Mouse (Mus musculus) layer of hippocampus, postnatal 36 days (tissue): ENCODE data around the gene Banp. TPM values are rescaled to one million over a fixed set of nuclear protein-coding genes. Genes with fewer than 3 reads are reported as not detected.

Experiments used
- DNase-seq, 2 experiments: peaks; one replicate each; pipeline ENCODE4 v3.0.0; 2022
- microRNA-seq, 2 experiments: library from miRNA; unstranded; fragments of <30 nt; microRNA quantifications; one replicate each; pipeline ENCODE4 v1.2.0; 2021
- total RNA-seq, 2 experiments: library from RNA; stranded (reverse); gene quantifications; 2 replicates each; pipeline ENCODE4 v1.2.3; 2021

The Banp gene
- total RNA-seq, 2 experiments from 2014 or later, result 55.5 to 73.5 TPM

DNA sequence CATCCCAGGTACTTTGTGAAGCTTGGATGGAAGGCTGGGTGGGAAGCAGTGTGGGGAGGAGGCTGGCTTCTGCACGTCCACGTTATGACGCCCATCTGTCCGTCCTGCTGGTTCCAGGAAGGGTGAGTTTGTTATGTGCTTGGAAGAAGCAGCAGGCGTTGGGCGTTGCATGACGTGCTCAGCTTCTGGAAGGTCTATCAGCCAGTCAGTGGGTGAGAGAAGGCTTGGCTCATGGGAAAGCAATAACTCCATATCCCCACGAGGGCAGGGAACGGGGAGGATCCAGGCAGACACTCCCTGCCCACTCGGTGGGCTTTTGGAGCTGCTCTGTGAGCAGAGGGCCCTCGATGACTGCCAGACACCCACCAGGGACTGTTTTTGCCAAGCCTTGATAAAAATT is 119.7 kb downstream of the Banp start:
- peak; percentile 58 to 67 for DNase-seq

DNA sequence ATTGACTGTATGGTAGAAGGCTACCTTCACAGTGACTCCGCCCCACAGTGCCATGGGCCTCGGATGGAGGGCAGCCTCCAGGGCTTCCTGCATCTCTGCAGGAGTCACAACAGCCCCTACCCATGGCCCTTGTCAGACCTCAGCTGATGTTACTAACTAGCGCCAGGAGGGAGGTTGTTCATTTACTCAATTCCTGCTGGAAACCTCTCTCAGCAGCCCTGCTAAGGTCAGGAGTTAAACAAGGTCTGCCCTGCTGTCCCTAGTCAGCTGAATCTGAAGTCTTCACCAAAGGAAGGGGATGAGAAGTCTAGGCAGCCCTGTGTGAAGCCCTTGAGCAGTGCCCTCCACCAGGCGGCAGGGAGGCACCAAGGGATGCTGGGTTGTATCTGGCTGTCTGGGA is 121.6 kb downstream of the Banp start:
- DNase-seq, result no peak

DNA sequence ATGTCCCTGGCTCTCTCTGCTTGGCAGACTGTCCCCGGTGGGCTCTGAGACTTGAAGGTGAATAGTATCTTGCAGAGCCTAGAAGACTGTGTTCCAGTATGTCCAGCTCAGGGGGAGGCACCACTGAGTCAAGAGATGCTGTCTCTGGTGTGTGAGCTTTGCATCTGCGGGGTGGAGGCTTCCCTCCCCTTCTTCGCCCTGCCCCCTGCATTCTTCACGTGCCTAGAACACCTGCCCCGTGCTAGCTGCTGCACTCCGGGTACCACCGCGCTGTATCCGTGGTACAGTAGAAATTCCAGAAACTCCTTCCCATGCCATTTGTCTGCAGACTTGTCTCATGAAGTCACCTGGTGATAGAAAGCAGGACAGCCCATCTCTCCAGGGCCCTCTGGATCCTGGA is 124.4 kb downstream of the Banp start:
- no peak for DNase-seq

DNA sequence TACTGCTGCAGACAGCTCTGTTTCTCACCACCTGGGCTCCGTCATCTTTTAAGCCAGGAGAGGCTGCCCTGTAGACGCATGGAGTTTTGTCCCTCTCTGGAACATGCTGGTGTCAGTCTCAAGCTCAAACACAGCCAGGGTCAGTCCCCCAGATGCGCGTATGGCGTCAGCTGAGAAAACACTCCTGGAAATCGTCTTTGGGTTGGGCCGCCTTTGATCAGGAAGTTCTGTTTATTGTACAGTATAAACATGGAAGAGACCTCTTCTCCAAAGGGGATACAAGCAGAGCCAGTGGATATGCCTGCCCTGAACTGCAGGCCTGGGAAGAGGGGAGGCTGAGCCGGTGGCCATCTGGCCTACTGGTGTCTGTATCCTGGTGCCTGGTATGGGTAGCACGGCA is 124.9 kb downstream of the Banp start:
- no peak for DNase-seq

DNA sequence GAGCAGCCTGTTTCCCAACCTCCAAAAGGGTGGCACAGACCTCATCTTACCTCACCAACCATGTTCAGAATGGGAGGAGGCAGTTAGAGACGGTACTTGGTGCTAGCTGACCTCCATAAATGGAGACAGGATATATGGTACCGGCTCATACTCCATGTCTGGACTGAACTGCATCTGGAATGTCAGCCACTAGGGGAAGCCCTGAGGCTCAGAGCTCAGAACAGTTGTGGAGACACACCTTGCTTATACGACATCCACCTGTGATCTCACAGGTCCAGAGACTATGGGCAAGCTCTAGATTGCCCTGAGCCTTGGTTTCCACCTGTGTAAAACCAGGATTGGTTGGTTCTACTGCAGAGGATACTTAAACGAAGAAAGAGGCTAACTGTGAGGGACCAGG is 125.4 kb downstream of the Banp start:
- no peak for DNase-seq

DNA sequence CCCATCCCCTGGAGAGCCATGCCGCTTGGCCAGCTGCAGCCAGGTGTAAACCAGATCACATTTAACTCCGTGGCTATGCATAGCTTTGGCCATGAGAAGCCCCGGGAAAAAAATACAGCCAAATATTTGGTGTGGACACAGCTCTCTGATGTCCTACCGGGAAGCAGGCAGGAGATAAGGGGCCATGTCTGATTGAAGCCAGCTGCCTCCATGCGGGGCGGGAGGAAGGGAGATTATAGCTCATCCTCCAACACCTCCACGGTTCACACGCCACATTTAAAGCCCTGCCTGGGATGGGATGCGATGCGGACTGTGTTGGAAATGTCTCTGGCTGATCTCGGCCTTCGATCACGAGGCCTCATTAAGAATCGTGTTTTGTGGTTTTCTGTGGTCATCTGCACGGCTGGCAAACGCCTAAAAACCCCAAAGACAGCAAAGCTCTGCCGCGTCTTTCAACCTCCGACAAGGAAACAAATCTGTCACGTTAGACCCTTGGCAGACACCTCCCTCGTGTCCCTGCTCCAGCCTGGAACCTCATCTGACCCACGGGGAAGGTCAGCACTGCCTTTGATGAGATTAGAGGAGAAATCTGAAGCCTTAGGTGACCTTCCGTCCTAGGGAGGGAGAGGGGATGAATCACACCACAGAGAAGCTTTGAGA is 126.8 kb downstream of the Banp start:
- DNase-seq, result no peak

DNA sequence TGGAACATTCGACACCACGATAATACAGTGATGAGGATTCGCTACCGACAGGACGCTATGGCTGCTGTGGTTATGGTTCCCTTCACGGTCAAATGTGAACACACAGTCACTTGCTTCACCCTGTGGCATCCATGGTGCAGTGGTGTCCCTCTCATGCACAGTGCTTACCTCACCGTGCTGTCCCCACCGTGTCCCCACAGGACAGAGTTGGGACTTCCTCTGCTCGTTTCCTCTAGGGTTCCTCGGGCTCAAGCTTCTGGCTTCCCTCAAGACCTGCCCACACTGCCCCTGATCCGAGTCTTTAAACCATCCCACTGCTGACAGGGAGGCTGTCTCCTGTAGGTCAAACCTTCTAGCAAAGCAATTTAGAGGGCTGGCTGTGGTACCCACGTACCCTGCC is 128.8 kb downstream of the Banp start:
- no peak for DNase-seq

Small RNA genes within 50 kb of the gene (microRNA-seq; reads per million reads assigned to microRNA genes)
- 0.21 to 0.30 reads per million in 2 experiments for gene Mir7237

Other genes starting within 250 kb of the Banp start
- 100 to 1,000 TPM; 310 to 313 TPM for gene Jph3, start 220.1 kb upstream of the Banp start, total RNA-seq
- gene Klhdc4, start 120.2 kb upstream of the Banp start, total RNA-seq, result 10 to 100 TPM; 27.7 to 28.0 TPM
- gene Slc7a5, start 42.1 kb upstream of the Banp start, total RNA-seq, result 10 to 100 TPM; 60.2 to 70.4 TPM
- not detected for gene Car5a, start 4.8 kb upstream of the Banp start, total RNA-seq